Mouse (Mus musculus): Measurements from ENCODE around the gene Dnase2a. TPM values are rescaled to one million over a fixed set of nuclear protein-coding genes. Genes with fewer than 3 reads are reported as not detected.
A peak's percentile ranks its signal among the peaks of the same experiment; 100 is the strongest.
"Not testable (repeated sequence)": the region's sequence is repeated elsewhere in the genome, so short reads cannot be mapped to it uniquely, and the experiment has no call there.

Gene Dnase2a
- polyA plus RNA-seq, 1 experiment from 2014 or later, result 9.2 TPM

DNA sequence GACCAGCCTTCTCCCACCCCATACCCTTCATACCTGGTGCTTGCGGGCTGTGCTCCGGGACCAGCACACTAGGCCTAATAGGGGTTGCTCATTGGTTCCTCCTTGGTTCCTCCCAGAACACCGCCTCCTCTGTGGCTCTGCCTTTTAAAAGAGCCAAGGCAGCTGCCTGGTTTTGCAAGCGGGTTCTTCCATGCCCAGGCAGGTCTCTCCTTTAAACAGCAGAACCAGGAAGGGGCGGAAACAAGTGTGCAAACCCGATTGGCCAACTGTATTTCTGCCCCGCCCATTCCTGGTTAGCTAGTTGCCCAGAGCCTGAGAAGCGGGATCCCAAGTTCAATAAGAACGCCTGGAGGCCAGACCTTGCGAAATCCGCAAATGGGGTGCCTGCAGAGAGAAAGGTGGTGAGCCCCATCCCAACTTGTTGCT, 14.6 kb upstream of the Dnase2a start, which contains the start of gene Gcdh:
Gene Gcdh, minus strand, starts transcription at position 213 of the 426 bp plus-strand sequence.
- DNase-seq (ENCODE audit: extremely low spot score, low spot score), result peak; percentile 89
- H3K9me3 ChIP-seq, result no peaks in the 10 kb centered on the region
- peak within 1 kb of the TSS; percentile 86 for H3K27ac ChIP-seq
- H3K4me3 ChIP-seq, result peak within 1 kb of the TSS; percentile 84
- no peaks in the 10 kb centered on the region for H3K27me3 ChIP-seq (ENCODE audit: poor library complexity, severe bottlenecking)
- peaks cover 26% of the 10 kb centered on the region for H3K4me1 ChIP-seq
- H3K36me3 ChIP-seq (replicated peaks), result peaks cover 32% of the 10 kb centered on the region
- 0% methylated on average over 11 of the region's 11 CpGs for WGBS

DNA sequence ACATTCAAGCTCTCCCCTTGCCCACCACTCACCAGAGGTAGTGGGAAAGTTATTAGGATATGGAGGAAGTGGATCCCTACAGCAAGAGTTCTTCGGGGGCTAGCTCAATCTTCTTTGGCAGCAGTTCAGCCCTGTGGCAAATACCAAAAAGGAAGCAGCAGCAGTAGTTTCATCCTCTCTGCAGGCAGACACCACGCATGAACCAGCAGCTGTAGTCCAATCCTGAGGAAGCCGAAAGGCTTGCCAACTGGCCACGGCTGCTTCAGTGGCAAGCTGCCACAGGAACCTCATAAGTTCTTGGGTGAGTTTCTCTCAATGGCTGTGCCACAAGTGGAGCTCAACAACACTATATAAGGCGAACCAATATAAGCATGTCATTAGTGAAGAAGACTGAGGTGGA, 12.4 kb upstream of the Dnase2a start:
- H3K27ac ChIP-seq, result no peak overlapping the region
- WGBS, result 92% methylated on average over 5 of the region's 5 CpGs

DNA sequence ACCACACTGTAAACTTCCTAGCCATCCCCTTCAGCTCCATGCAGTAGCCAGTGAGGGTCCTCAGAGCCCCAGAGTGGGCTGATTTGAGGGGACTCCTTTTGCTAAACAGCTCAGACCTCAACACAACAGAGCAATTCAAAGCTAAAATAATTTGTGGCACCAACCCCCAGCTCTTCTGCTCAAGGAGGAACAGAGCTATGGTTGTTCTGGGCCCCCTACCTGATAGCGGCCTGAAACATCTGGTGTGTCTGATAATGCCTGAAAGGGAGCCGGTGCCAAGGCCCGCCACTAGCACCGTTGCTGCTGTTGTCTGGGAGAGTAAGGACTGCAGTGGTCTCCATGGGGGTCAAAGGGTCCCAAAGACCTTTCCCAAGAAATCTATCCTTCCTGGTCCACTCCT, 7.3 kb upstream of the Dnase2a start:
- H3K27me3 ChIP-seq (ENCODE audit: poor library complexity, severe bottlenecking), result peaks cover 52% of the 10 kb centered on the region
- H3K4me3 ChIP-seq, result peak overlapping the region; percentile 2; the same call in 1 of the 2 replicates
- 74% methylated on average over 4 of the region's 4 CpGs for WGBS
- no peak for DNase-seq (ENCODE audit: extremely low spot score, low spot score)
- H3K27ac ChIP-seq, result peak overlapping the region; percentile 58
- no peaks in the 10 kb centered on the region for H3K36me3 ChIP-seq (replicated peaks)
- peaks cover 21% of the 10 kb centered on the region for H3K4me1 ChIP-seq
- H3K9me3 ChIP-seq, result no peaks in the 10 kb centered on the region

More for the DNA sequence above, 12.4 kb upstream of the Dnase2a start:
- no peaks in the 10 kb centered on the region for H3K9me3 ChIP-seq
- H3K36me3 ChIP-seq (replicated peaks), result peaks cover 14% of the 10 kb centered on the region
- no peak overlapping the region for H3K4me3 ChIP-seq
- H3K4me1 ChIP-seq, result peaks cover 26% of the 10 kb centered on the region
- DNase-seq (ENCODE audit: extremely low spot score, low spot score), result no peak
- peaks cover 13% of the 10 kb centered on the region for H3K27me3 ChIP-seq (ENCODE audit: poor library complexity, severe bottlenecking)

DNA sequence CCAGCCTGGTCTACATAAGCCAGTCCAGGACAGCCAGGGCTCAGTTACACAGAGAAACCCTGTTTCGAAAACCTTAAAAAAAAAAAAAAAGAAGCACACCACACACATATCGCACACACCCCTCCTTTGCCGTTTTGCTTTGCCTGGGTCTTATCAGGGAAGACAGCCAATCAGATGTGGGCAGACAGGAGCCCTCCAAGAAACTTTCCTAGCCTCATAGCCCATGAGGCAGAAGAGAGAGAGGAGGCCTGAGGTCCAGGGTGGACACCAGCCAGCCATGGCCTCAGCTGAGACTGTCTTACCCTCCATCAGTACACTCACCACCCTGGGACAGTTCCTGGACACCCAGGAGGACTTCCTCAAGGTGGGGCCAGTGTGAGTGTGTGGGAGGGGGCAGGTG, 6.6 kb upstream of the Dnase2a start, which contains the start of gene Klf1:
Gene Klf1, plus strand, starts transcription at position 177 of the 400 bp plus-strand sequence.
- Histone ChIP-seq H3K27me3 (ENCODE audit: poor library complexity, severe bottlenecking) (peaks cover 52% of the 10 kb centered on the region), H3K4me1 (peaks cover 21% of the 10 kb centered on the region), H3K36me3 (replicated peaks) (no peaks in the 10 kb centered on the region), H3K9me3 (no peaks in the 10 kb centered on the region), H3K27ac (peak within 1 kb of the TSS; percentile 90), H3K4me3 (peak within 1 kb of the TSS; percentile 69)
- WGBS, result 76% methylated on average over 3 of the region's 3 CpGs
- no peak for DNase-seq (ENCODE audit: extremely low spot score, low spot score)

DNA sequence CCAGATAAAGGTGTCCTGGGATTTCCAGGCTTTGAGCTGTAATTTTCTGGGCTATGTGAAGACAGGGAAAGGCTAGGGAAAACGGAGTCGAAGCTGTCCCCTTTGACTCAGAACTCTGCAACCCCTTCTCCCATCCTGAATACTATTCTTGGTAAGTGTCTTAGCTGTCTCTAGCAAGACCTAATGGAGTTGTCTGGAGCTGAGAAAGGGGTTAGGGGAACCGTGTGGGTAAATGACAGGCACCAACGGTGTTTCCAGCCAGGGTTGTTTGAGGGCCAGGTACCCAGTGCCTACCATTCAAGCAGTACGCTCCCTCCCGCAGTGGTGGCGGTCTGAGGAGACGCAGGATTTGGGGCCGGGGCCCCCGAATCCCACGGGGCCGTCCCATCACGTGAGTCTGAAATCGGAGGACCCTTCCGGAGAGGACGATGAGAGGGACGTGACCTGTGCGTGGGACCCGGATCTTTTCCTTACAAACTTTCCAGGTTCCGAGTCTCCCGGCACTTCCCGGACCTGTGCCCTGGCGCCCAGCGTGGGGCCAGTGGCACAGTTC, 5.9 kb upstream of the Dnase2a start:
- peak; percentile 42 for DNase-seq (ENCODE audit: extremely low spot score, low spot score)
- Histone ChIP-seq H3K4me3 (peak overlapping the region; percentile 69), H3K4me1 (peaks cover 21% of the 10 kb centered on the region), H3K9me3 (no peaks in the 10 kb centered on the region), H3K27ac (peak overlapping the region; percentile 90), H3K27me3 (ENCODE audit: poor library complexity, severe bottlenecking) (peaks cover 52% of the 10 kb centered on the region), H3K36me3 (replicated peaks) (no peaks in the 10 kb centered on the region)
- WGBS, result 3% methylated on average over 24 of the region's 24 CpGs

DNA sequence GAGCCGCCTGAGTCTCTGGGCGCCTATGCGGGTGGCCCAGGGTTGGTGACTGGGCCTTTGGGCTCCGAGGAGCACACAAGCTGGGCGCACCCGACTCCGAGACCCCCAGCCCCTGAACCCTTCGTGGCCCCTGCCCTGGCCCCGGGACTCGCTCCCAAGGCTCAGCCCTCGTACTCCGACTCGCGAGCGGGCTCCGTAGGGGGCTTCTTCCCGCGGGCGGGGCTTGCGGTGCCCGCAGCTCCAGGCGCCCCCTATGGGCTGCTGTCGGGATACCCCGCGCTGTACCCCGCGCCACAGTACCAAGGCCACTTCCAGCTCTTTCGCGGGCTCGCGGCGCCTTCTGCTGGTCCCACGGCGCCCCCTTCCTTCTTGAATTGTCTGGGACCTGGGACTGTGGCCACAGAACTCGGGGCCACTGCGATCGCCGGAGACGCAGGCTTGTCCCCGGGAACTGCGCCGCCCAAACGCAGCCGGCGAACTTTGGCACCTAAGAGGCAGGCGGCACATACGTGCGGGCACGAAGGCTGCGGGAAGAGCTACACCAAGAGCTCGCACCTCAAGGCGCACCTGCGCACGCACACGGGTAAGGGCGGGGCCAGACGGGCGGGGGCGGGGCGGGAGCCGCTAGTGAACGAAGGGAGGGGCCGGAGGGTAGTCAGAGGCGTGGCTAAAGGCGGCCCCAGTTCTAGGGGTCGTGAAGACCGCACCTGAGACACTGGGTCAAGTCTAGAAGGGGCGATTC, 5.3 kb upstream of the Dnase2a start:
- Histone ChIP-seq H3K27ac (peak overlapping the region; percentile 90), H3K36me3 (replicated peaks) (no peaks in the 10 kb centered on the region), H3K9me3 (no peaks in the 10 kb centered on the region), H3K27me3 (ENCODE audit: poor library complexity, severe bottlenecking) (peaks cover 52% of the 10 kb centered on the region), H3K4me1 (peaks cover 22% of the 10 kb centered on the region), H3K4me3 (peak overlapping the region; percentile 69)
- DNase-seq (ENCODE audit: extremely low spot score, low spot score), result peak; percentile 90
- WGBS, result under 1% methylated on average over 68 of the region's 68 CpGs

DNA sequence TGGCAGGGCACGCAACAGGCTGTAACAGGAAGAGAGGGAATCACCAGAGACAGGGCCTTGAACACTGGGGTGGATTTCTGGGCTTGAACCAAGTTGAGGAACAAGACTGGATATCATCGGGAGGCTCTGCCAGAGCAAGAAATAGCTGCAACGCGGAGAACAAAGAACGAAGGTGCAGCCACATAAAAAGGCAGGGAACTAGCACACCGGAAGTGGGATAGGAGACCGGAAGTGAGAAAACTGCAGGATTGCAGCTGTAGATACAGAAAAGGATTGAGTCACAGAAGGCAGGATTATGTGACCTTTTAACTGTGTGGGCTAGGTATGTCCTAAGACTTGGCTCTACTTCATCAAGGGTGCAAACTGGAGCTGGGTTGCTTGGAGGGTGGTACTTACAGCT, 4.0 kb upstream of the Dnase2a start:
- peaks cover 61% of the 10 kb centered on the region for H3K27me3 ChIP-seq (ENCODE audit: poor library complexity, severe bottlenecking)
- H3K4me1 ChIP-seq, result peaks cover 32% of the 10 kb centered on the region
- WGBS, result 91% methylated on average over 7 of the region's 7 CpGs
- no peak for DNase-seq (ENCODE audit: extremely low spot score, low spot score)
- H3K4me3 ChIP-seq, result no peak overlapping the region
- no peaks in the 10 kb centered on the region for H3K9me3 ChIP-seq
- H3K36me3 ChIP-seq (replicated peaks), result no peaks in the 10 kb centered on the region
- no peak overlapping the region for H3K27ac ChIP-seq

DNA sequence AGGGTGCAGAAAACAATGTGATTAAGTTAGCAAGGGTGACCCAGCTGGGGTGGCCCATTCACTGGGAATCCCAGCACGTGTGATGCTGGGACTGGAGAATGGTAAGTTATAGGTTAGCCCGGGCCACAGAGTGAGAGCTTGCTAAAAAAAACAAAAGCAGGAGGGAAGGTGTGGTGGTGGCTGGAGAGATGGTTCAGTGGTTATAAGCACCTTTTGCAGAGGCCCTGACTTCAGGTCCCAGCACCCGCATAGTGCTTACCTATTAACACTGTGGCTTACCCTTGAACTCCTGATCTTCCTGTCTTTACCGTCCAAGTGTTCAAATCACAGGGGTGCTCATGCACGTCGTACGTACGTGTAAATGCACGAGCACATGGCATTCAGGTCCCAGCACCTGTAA, 1.3 kb upstream of the Dnase2a start:
- Histone ChIP-seq H3K4me3 (no peak overlapping the region), H3K9me3 (no peaks in the 10 kb centered on the region), H3K36me3 (replicated peaks) (peaks cover 5% of the 10 kb centered on the region), H3K27me3 (ENCODE audit: poor library complexity, severe bottlenecking) (peaks cover 64% of the 10 kb centered on the region), H3K4me1 (peaks cover 35% of the 10 kb centered on the region), H3K27ac (no peak overlapping the region)
- DNase-seq (ENCODE audit: extremely low spot score, low spot score), result no peak
- 95% methylated on average over 9 of the region's 9 CpGs for WGBS

DNA sequence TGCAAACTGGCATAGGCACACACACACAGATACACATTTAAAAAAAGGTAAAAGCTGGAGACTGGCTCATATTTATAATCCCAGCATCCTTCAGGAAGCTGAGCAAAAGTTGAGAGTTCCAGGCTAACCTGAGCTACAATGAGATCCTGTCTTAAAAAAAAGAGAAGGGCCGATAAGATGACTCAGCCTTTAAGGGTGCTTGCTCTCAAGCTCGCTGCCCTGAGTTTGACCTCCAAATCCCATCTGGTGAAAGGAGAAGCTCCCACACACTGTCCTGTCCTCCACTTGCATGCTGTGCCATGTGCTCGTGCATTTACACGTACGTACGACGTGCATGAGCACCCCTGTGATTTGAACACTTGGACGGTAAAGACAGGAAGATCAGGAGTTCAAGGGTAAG, 867 bp upstream of the Dnase2a start:
- H3K9me3 ChIP-seq, result no peaks in the 10 kb centered on the region
- DNase-seq (ENCODE audit: extremely low spot score, low spot score), result no peak
- 81% methylated on average over 8 of the region's 8 CpGs for WGBS
- peaks cover 64% of the 10 kb centered on the region for H3K27me3 ChIP-seq (ENCODE audit: poor library complexity, severe bottlenecking)
- H3K27ac ChIP-seq, result no peak overlapping the region
- H3K4me3 ChIP-seq, result no peak overlapping the region
- H3K36me3 ChIP-seq (replicated peaks), result peaks cover 5% of the 10 kb centered on the region
- peaks cover 34% of the 10 kb centered on the region for H3K4me1 ChIP-seq

DNA sequence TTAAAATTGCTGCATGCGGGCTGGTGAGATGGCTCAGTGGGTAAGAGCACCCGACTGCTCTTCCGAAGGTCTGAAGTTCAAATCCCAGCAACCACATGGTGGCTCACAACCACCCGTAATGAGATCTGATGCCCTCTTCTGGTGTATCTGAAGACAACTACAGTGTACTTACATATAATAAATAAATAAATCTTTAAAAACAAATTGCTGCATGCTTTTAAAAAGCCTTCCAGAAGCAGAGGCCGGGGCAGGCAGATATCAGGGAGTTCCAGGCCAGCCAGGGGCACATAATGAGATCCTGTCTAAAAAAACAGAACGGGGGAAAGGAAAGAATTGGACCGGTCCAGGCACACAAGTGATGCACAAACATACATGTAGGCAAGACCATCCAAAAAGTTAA, 381 bp upstream of the Dnase2a start:
- H3K9me3 ChIP-seq; H3K36me3 ChIP-seq (replicated peaks); DNase-seq (ENCODE audit: extremely low spot score, low spot score): not testable (repeated sequence)
- Histone ChIP-seq H3K27me3 (ENCODE audit: poor library complexity, severe bottlenecking) (peaks cover 65% of the 10 kb centered on the region), H3K4me3 (peak overlapping the region; percentile 59), H3K27ac (peak overlapping the region; percentile 82; the same call in 1 of the 2 replicates), H3K4me1 (peaks cover 34% of the 10 kb centered on the region)
- WGBS, result 28% methylated on average over 7 of the region's 7 CpGs

DNA sequence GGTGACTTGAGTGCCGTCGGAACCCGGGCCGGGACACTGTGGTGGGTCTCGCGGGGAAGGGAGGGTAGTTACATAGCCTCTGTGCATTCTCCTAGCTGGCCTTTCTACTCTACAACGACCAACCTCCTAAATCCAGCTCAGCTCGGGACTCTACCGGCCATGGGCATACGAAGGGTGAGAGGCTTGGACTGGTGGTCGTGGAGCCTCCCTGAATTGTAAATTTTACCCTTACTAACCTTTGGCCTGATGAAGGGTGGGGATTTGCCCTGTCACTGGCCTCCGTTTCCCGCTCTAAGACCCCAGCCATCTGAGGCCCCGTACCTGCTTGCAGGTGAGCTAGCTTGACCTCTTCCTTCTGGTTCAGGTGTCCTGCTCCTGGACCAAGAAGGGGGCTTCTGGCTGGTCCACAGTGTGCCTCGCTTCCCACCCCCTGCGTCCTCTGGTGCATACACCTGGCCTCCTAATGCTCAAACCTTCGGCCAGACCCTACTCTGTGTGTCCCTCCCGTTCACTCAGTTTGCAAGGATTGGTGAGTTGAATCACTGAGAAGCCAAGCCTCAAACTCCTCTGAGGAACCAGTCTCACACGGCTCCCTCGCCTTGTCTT, 905 bp downstream of the Dnase2a start:
- no peak for DNase-seq (ENCODE audit: extremely low spot score, low spot score)
- Histone ChIP-seq H3K9me3 (peaks cover 4% of the 10 kb centered on the region; the same call in 1 of the 2 replicates), H3K36me3 (replicated peaks) (peaks cover 5% of the 10 kb centered on the region), H3K4me1 (peaks cover 35% of the 10 kb centered on the region), H3K27me3 (ENCODE audit: poor library complexity, severe bottlenecking) (peaks cover 71% of the 10 kb centered on the region), H3K27ac (peak overlapping the region; percentile 82), H3K4me3 (peak overlapping the region; percentile 59)
- 51% methylated on average over 20 of the region's 20 CpGs for WGBS

DNA sequence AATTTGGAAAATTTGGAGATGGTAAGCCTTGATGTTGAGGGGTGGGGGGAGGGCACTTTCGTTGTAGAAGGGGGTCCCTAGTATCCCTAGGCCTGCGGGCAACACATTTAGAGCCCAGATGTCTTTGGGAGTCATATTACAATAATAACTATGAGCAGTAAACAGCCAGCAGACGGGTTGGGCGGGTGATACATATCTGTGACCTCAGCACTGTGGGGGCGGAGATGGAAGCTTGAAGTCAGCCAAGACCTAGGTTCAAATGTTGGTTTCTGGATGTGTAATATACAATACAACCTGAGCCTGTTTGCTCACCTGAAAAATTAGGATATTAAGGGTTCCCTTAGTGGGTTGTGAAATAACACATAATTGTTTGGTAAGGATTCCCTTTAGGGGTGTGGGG, 1.6 kb downstream of the Dnase2a start:
- peaks cover 4% of the 10 kb centered on the region; the same call in 1 of the 2 replicates for H3K9me3 ChIP-seq
- peaks cover 71% of the 10 kb centered on the region for H3K27me3 ChIP-seq (ENCODE audit: poor library complexity, severe bottlenecking)
- 90% methylated on average over 5 of the region's 5 CpGs for WGBS
- peaks cover 5% of the 10 kb centered on the region for H3K36me3 ChIP-seq (replicated peaks)
- no peak for DNase-seq (ENCODE audit: extremely low spot score, low spot score)
- H3K4me3 ChIP-seq, result no peak overlapping the region
- peaks cover 35% of the 10 kb centered on the region for H3K4me1 ChIP-seq
- no peak overlapping the region for H3K27ac ChIP-seq

DNA sequence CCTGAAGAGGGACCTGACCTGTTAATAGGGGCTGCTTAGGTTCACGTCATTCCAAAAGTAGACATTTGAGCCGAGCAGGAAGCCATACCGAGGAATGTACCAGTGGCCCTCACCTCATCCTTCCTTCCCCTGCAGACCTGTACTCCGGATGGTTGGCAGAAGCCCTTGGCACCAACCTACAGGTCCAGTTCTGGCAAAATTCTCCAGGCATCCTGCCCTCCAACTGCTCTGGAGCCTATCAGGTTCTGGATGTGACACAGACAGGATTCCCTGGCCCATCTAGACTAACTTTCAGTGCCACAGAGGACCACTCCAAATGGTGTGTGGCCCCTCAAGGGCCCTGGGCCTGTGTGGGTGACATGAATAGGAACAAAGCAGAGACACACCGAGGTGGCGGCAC, 2.2 kb downstream of the Dnase2a start:
- WGBS, result 89% methylated on average over 6 of the region's 6 CpGs
- Histone ChIP-seq H3K4me1 (peaks cover 35% of the 10 kb centered on the region), H3K36me3 (replicated peaks) (peaks cover 5% of the 10 kb centered on the region), H3K27me3 (ENCODE audit: poor library complexity, severe bottlenecking) (peaks cover 71% of the 10 kb centered on the region), H3K4me3 (no peak overlapping the region), H3K27ac (no peak overlapping the region), H3K9me3 (peaks cover 4% of the 10 kb centered on the region; the same call in 1 of the 2 replicates)
- no peak for DNase-seq (ENCODE audit: extremely low spot score, low spot score)
